Mouse (Mus musculus) lung, postnatal 0 days (tissue): ENCODE data around the gene Tmem145. TPM values are rescaled to one million over a fixed set of nuclear protein-coding genes. Genes with fewer than 3 reads are reported as not detected.
A peak's percentile ranks its signal among the peaks of the same experiment; 100 is the strongest.

Experiments used
- ATAC-seq: fragments of 200-750 bp; cut with Nextera tagmentation; 2 replicates; pipeline ENCODE4 v1.8.0; 2017; ENCODE audit warnings: moderate library complexity
- DNase-seq: peaks from one replicate; pipeline ENCODE4 v3.0.0-alpha.2; 2016; ENCODE audit warnings: low spot score
- H3K27ac ChIP-seq: fragments of 300-500 bp; sonication (generic); 2 replicates; pipeline ENCODE4 v1.5.1; 2014; ENCODE audit warnings: antibody characterized with exemption, mild to moderate bottlenecking, low read length, mixed read lengths
- H3K27me3 ChIP-seq: fragments of 300-500 bp; sonication (generic); replicated peaks from 2 replicates; pipeline ENCODE4 v1.6.1; 2014; ENCODE audit warnings: low read length, mixed read lengths; ENCODE audit not compliant: insufficient read depth
- H3K36me3 ChIP-seq: fragments of 300-500 bp; sonication (generic); 2 replicates; pipeline ENCODE4 v1.6.1; 2014; ENCODE audit warnings: low read length, mixed read lengths; ENCODE audit not compliant: insufficient read depth
- H3K4me1 ChIP-seq: fragments of 300-500 bp; sonication (generic); 2 replicates; pipeline ENCODE4 v1.6.1; 2014; ENCODE audit warnings: antibody characterized with exemption, low read depth, low read length, mixed read lengths; ENCODE audit not compliant: insufficient read depth
- H3K4me2 ChIP-seq: fragments of 300-500 bp; sonication (generic); replicated peaks from 2 replicates; pipeline ENCODE4 v1.6.1; 2014; ENCODE audit warnings: low read depth, mild to moderate bottlenecking, low read length, moderate library complexity, mixed read lengths
- H3K4me3 ChIP-seq: fragments of 300-500 bp; sonication (generic); 2 replicates; pipeline ENCODE4 v1.5.1; 2014; ENCODE audit warnings: low read depth, low read length
- H3K9ac ChIP-seq: fragments of 300-500 bp; sonication (generic); replicated peaks from 2 replicates; pipeline ENCODE4 v1.6.1; 2014; ENCODE audit warnings: low read depth, mild to moderate bottlenecking
- H3K9me3 ChIP-seq: fragments of 300-500 bp; sonication (generic); 2 replicates; pipeline ENCODE4 v1.6.1; 2016; ENCODE audit warnings: low read length, mixed read lengths
- CTCF ChIP-seq: IDR thresholded peaks from 2 replicates; pipeline ENCODE4 v1.5.1; 2016; ENCODE audit warnings: antibody characterized with exemption, mild to moderate bottlenecking
- EP300 ChIP-seq: IDR thresholded peaks from 2 replicates; pipeline ENCODE4 v1.6.1; 2016; ENCODE audit warnings: antibody characterized with exemption, mild to moderate bottlenecking, control low read depth
- WGBS: fragments of 180-500 bp; shearing (Covaris S2); extraction: QIAGEN DNeasy Blood & Tissue Kit; methylation state at CpG from one replicate; pipeline ENCODE4 v1.1.7; 2014; 5-methylcytosine and 5-hydroxymethylcytosine counted together
- polyA plus RNA-seq: library from polyadenylated mRNA; unstranded; fragments of >200 nt; fragmentation: Nextera tagmentation; extraction: Ambion mirVana; gene quantifications from 2 replicates; pipeline ENCODE4 v1.2.1, GENCODE M21; 2015

The Tmem145 gene
- polyA plus RNA-seq, 1 experiment from 2014 or later: not detected

GRCm38 (mm10) chr7:25271651-25272444 lies 34.1 kb upstream of the Tmem145 start:
- DNase-seq: no peak
- H3K4me2 ChIP-seq: no peak overlapping the region
- H3K27me3 ChIP-seq: no peaks in the 10 kb centered on the region
- 90% methylated on average over 27 of the region's 30 CpGs for WGBS
- peaks cover 19% of the 10 kb centered on the region for H3K4me1 ChIP-seq
- no peak for ATAC-seq
- no peak overlapping the region for H3K9ac ChIP-seq
- TF ChIP-seq EP300 (no peak), CTCF (no peak)
- no peaks in the 10 kb centered on the region for H3K36me3 ChIP-seq
- no peak overlapping the region for H3K27ac ChIP-seq
- H3K4me3 ChIP-seq: no peak overlapping the region
- no peaks in the 10 kb centered on the region for H3K9me3 ChIP-seq

- H3K27me3 ChIP-seq: no peaks in the 10 kb centered on the region
- DNase-seq (no peak), ATAC-seq (no peak)
- H3K4me3 ChIP-seq: no peak overlapping the region
- TF ChIP-seq CTCF: no peak
- TF ChIP-seq EP300: no peak
- 84% methylated on average over 37 of the region's 38 CpGs for WGBS
- H3K36me3 ChIP-seq: no peaks in the 10 kb centered on the region
- no peaks in the 10 kb centered on the region for H3K9me3 ChIP-seq
- H3K27ac ChIP-seq: no peak overlapping the region
- H3K9ac ChIP-seq: no peak overlapping the region
- H3K4me2 ChIP-seq: no peak overlapping the region
- peaks cover 20% of the 10 kb centered on the region for H3K4me1 ChIP-seq
These were observed 33.3 kb upstream of the Tmem145 start for GRCm38 (mm10) chr7:25272445-25273258.

DNA sequence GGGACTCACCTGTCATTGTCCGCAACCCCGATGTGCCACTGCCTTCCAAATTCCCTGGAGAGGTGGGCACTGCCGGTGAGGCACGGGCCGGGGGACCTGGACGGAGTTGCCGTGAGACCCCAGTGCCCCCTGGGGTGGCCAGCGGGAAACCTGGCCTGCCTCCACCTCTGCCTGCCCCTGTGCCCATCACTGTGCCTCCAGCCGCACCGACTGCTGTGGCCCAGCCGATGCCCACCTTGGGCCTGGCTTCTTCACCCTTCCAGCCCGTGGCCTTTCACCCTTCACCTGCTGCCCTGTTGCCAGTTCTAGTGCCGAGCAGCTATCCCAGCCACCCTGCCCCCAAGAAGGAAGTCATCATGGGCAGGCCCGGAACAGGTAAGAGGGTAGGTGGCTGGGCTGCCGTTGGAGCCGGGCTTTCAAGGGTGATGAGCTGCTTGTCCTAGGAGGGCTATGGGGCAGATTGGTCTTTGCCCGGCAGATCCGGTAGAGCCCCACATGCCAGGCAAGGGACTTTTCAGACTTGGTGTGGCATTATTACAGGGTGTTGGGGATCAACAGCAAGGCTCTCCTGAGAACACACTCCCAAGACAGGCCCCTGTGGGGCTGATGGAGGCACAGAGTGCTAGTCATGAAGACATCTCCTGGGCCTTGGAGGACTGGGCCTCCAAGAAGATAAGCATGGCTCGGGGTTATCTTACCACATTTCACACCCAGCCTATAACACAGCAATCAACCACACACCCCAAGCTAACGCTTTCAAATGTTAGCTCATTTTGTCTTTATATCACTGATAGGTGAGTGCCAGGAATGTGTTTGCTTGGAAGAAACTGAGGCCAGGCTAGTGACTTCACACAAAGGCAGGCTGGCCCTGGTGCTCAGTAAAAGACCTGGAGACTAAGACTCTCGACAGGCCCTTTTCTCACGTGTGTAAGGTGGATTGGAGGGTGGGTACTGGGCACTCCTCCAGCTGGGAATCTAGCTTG lies 32.4 kb upstream of the Tmem145 start:
- DNase-seq (no peak), ATAC-seq (no peak)
- H3K36me3 ChIP-seq: no peaks in the 10 kb centered on the region
- no peaks in the 10 kb centered on the region for H3K27me3 ChIP-seq
- no peaks in the 10 kb centered on the region for H3K9me3 ChIP-seq
- WGBS: 87% methylated on average over 22 of the region's 22 CpGs
- H3K4me2 ChIP-seq: no peak overlapping the region
- no peak overlapping the region for H3K9ac ChIP-seq
- H3K4me3 ChIP-seq: no peak overlapping the region
- no peak overlapping the region for H3K27ac ChIP-seq
- no peak for TF ChIP-seq CTCF
- TF ChIP-seq EP300: no peak
- peaks cover 24% of the 10 kb centered on the region for H3K4me1 ChIP-seq

DNA sequence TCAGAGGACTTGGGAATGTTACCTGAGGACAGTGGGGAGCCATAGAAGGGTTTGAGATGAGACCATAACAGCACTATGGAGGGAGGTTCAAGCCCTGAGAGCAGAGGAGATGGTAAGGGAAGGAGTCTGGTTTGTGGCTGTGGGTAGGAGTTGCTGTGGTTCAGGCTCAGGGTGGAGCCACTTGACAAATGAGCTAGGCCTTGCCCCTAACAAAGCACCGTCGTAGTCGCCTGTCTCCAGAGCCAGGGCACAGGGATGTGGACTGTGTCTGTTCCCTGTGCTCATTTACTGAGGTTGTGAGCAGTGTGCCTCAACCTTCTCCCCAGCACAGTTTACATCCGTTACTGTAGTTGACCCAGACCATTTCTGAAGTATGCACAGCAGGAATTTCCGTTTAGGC lies 31.3 kb upstream of the Tmem145 start:
- Histone ChIP-seq H3K27me3 (no peaks in the 10 kb centered on the region), H3K27ac (no peak overlapping the region), H3K9ac (0 out of 2 replicates have a peak overlapping the region, but pooled peaks have one; percentile 12), H3K9me3 (no peaks in the 10 kb centered on the region), H3K4me2 (no peak overlapping the region), H3K4me1 (peaks cover 18% of the 10 kb centered on the region), H3K4me3 (no peak overlapping the region), H3K36me3 (no peaks in the 10 kb centered on the region)
- ATAC-seq: no peak
- no peak for TF ChIP-seq EP300
- no peak for TF ChIP-seq CTCF
- DNase-seq: no peak
- WGBS: 26% methylated on average over 5 of the region's 5 CpGs

DNA sequence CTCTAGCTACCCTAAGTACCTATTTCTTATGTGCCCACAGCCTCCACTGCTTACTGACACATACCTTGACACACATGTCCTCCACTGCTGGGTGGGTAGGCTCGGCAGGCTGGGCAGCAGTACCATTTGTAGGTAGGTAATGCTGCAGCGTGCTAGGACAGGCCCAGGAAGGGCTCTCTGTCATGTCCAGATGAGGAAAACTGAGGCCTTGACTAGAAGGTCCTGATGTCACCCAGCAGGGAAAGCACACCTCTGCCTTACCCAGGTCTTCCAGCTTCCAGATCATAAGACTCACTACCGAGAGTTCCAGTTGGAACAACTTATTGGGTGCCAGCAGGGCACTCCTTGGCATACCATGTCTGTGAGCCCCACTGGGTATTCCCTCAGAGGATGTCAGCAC lies 30.9 kb upstream of the Tmem145 start:
- WGBS: 91% methylated on average over 3 of the region's 3 CpGs
- Histone ChIP-seq H3K4me2 (no peak overlapping the region), H3K36me3 (no peaks in the 10 kb centered on the region), H3K27ac (no peak overlapping the region), H3K9me3 (no peaks in the 10 kb centered on the region), H3K9ac (peak overlapping the region; percentile 12; the same call in 1 of the 2 replicates), H3K4me1 (peaks cover 18% of the 10 kb centered on the region), H3K4me3 (no peak overlapping the region), H3K27me3 (no peaks in the 10 kb centered on the region)
- DNase-seq (no peak), ATAC-seq (no peak)
- TF ChIP-seq EP300 (no peak), CTCF (no peak)
